Mouse (Mus musculus): ENCODE results near the gene Atp1a4.

DNA sequence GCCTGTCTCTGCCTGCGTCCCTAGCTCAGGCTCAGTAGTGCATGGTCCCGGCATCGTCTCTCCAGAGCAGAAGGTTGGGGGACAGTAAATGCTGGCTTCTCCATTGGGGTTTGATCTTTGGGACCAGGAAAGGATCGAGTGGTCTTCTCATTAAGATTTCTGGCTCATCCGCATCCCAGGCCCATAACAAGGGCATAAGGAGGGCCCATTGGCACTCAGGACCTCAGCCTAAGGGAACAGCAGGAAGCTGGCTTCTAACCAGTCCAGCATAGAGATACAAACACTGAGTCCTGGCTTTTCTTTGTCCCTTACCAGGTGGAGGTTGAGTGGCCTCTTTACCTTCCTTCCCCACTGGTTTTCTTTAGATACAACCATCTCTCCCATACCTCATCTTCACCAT is 60.4 kb downstream of the Atp1a4 start:
- TF ChIP-seq POLR2A (IDR thresholded peaks at IDR 0.05; ENCODE audit: borderline replicate concordance, extremely low read depth, insufficient read depth, insufficient read length, poor library complexity, severe bottlenecking) = no peak
- TF ChIP-seq CTCF (IDR thresholded peaks at IDR 0.05; ENCODE audit: borderline replicate concordance, extremely low read depth, insufficient read depth, insufficient read length) = no peak

Measured in brain, embryonic 14.5 days (tissue).